Mouse (Mus musculus): ENCODE measurements around the gene Ptch1. TPM values are rescaled to one million over a fixed set of nuclear protein-coding genes. Genes with fewer than 3 reads are reported as not detected.
A peak's percentile ranks its signal among the peaks of the same experiment; 100 is the strongest.

Ptch1 gene
- polyA plus RNA-seq, 1 experiment, result 2.8 TPM

DNA sequence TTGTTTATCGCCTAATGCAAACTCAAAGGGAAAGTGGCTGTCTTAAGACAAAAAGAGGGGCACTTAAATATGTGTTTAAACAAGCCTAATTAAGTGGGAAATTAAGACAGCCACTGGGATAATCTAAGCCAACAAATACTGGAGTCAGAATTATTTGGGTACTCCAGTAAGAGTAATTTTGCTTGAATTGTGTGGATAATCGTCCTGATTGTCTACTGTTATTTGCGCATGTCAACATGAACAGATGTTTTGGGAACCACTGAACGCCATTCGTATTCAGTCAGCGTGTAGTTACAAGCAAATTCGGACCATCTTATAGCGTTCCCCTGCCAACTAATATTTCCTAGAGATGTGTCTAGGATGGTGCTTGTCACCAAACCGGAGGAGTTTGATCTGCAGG is 42.5 kb downstream of the Ptch1 start:
- H3K36me3 ChIP-seq (ENCODE audit: control insufficient read depth, insufficient read depth), result peaks cover 54% of the 10 kb centered on the region
- no peak overlapping the region for H3ac ChIP-seq (ENCODE audit: control insufficient read depth, insufficient read length, low read depth)

DNA sequence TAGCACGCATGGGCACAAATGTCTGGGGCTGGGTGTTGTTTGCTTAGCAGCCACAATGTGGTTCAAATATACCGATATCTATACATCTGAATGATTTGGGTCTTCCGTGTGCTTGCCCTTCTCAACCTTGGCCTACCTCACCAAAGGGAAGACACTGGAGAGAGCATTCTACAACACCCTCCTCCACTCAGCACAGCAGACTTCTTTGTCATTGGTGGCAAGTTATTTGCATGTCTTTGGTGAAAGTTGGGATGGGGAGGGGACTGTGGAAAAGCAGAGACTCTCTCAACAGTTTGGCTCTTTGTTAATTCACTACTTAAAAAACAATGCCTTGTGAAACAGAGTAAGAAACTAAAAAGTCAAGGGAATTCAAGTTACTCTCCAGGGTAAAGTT is 43.0 kb downstream of the Ptch1 start:
- TF ChIP-seq MYOD1 (IDR thresholded peaks at IDR 0.05; ENCODE audit: control insufficient read depth, insufficient read length, low read depth) (no peak), CTCF (IDR thresholded peaks at IDR 0.05; ENCODE audit: control insufficient read depth, insufficient read depth, insufficient read length) (no peak), USF1 (IDR thresholded peaks at IDR 0.05; ENCODE audit: low read depth) (no peak), MAX (IDR thresholded peaks at IDR 0.05) (no peak), MYOG (IDR thresholded peaks at IDR 0.05; ENCODE audit: control insufficient read depth, extremely low read depth, insufficient read length) (no peak), CEBPB (IDR thresholded peaks at IDR 0.05; ENCODE audit: low read depth) (no peak), FOSL1 (IDR thresholded peaks at IDR 0.05; ENCODE audit: insufficient read depth, low read length, poor library complexity, severe bottlenecking) (no peak)
- Histone ChIP-seq H3K27me3 (ENCODE audit: control insufficient read depth, insufficient read depth, insufficient read length) (no peaks in the 10 kb centered on the region), H3K79me2 (ENCODE audit: control insufficient read depth, insufficient read depth) (no peaks in the 10 kb centered on the region), H3K4me3 (ENCODE audit: insufficient read depth, poor library complexity, severe bottlenecking) (no peak overlapping the region), H3ac (ENCODE audit: control insufficient read depth, insufficient read length, low read depth) (no peak overlapping the region), H3K36me3 (ENCODE audit: control insufficient read depth, insufficient read depth) (peaks cover 54% of the 10 kb centered on the region), H3K79me3 (ENCODE audit: low read depth) (no peaks in the 10 kb centered on the region)

More for the DNA sequence above, 42.5 kb downstream of the Ptch1 start:
- H3K27me3 ChIP-seq (ENCODE audit: control insufficient read depth, insufficient read depth, insufficient read length), result no peaks in the 10 kb centered on the region
- H3K4me3 ChIP-seq (ENCODE audit: insufficient read depth, poor library complexity, severe bottlenecking), result no peak overlapping the region
- TF ChIP-seq MAX (IDR thresholded peaks at IDR 0.05) (no peak), MYOG (IDR thresholded peaks at IDR 0.05; ENCODE audit: control insufficient read depth, extremely low read depth, insufficient read length) (no peak), CTCF (IDR thresholded peaks at IDR 0.05; ENCODE audit: control insufficient read depth, insufficient read depth, insufficient read length) (no peak), CEBPB (IDR thresholded peaks at IDR 0.05; ENCODE audit: low read depth) (no peak), FOSL1 (IDR thresholded peaks at IDR 0.05; ENCODE audit: insufficient read depth, low read length, poor library complexity, severe bottlenecking) (no peak), MYOD1 (IDR thresholded peaks at IDR 0.05; ENCODE audit: control insufficient read depth, insufficient read length, low read depth) (no peak), USF1 (IDR thresholded peaks at IDR 0.05; ENCODE audit: low read depth) (no peak)
- H3K79me2 ChIP-seq (ENCODE audit: control insufficient read depth, insufficient read depth), result no peaks in the 10 kb centered on the region
- H3K79me3 ChIP-seq (ENCODE audit: low read depth), result no peaks in the 10 kb centered on the region

DNA sequence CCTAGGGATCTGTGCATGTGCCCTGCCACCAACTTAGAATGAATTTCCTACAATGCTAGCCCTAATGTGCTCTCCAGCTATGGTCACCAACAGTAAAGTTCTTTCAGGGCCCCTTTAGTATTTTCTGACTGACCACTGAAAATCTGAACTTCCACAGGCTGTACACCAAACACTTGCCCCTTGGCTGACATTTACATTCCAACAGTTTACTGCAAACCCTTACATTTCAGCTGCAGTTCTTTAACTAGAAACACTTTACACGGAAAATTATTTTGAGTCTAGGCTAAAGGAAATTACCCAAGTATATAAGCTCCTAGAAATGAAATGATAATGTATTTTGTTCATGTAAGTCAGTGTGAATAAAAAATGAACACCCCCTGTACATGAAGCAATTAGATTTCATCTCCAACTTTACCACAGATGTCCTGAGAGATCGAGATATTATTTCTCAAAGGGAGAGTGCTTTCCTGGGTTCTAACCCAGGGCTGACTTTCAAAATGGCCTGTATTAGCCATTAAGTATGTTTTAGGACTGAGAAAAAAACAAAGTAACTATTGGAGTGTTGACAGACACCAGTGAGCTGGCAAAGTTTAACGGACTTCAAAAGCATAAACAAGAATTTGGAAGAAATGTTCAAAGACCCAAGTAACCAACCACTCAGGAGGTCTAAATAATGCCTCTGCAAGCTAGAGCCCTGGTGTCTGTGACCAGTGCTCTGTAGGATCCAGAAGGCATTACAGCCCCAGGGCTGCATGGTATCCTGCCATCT is 43.6 kb downstream of the Ptch1 start:
- TF ChIP-seq USF1 (IDR thresholded peaks at IDR 0.05; ENCODE audit: low read depth) (no peak), CEBPB (IDR thresholded peaks at IDR 0.05; ENCODE audit: low read depth) (no peak), MYOG (IDR thresholded peaks at IDR 0.05; ENCODE audit: control insufficient read depth, extremely low read depth, insufficient read length) (no peak)
- Histone ChIP-seq H3K36me3 (ENCODE audit: control insufficient read depth, insufficient read depth) (peaks cover 49% of the 10 kb centered on the region), H3K79me3 (ENCODE audit: low read depth) (no peaks in the 10 kb centered on the region), H3K27me3 (ENCODE audit: control insufficient read depth, insufficient read depth, insufficient read length) (no peaks in the 10 kb centered on the region), H3ac (ENCODE audit: control insufficient read depth, insufficient read length, low read depth) (no peak overlapping the region), H3K4me3 (ENCODE audit: insufficient read depth, poor library complexity, severe bottlenecking) (no peak overlapping the region), H3K79me2 (ENCODE audit: control insufficient read depth, insufficient read depth) (no peaks in the 10 kb centered on the region)

DNA sequence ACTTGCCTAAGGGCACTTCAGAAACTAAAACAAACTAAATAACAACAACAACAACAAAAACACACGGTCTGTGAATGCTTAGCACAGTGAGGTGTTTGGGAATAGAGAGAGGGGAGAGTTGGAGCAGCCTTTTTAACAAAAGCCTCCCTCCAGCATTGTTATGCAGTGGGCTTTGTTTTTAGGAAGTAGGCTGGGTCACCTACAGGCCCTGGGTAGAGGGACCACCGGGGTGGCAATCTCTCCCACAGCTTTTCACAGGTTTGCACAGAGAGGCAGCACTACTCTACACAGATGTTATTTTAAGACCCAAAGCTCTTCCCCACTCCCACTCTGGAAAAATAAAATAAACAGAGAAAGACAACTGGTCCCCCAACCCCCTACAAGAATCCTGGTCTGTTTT is 44.5 kb downstream of the Ptch1 start:
- H3K4me3 ChIP-seq (ENCODE audit: insufficient read depth, poor library complexity, severe bottlenecking), result no peak overlapping the region
- no peaks in the 10 kb centered on the region for H3K79me2 ChIP-seq (ENCODE audit: control insufficient read depth, insufficient read depth)
- H3ac ChIP-seq (ENCODE audit: control insufficient read depth, insufficient read length, low read depth), result no peak overlapping the region
- H3K36me3 ChIP-seq (ENCODE audit: control insufficient read depth, insufficient read depth), result peaks cover 52% of the 10 kb centered on the region
- H3K27me3 ChIP-seq (ENCODE audit: control insufficient read depth, insufficient read depth, insufficient read length), result no peaks in the 10 kb centered on the region
- no peaks in the 10 kb centered on the region for H3K79me3 ChIP-seq (ENCODE audit: low read depth)
- no peak for TF ChIP-seq MYOD1 (IDR thresholded peaks at IDR 0.05; ENCODE audit: control insufficient read depth, insufficient read length, low read depth)
- TF ChIP-seq CTCF (IDR thresholded peaks at IDR 0.05; ENCODE audit: control insufficient read depth, insufficient read depth, insufficient read length), result no peak

DNA sequence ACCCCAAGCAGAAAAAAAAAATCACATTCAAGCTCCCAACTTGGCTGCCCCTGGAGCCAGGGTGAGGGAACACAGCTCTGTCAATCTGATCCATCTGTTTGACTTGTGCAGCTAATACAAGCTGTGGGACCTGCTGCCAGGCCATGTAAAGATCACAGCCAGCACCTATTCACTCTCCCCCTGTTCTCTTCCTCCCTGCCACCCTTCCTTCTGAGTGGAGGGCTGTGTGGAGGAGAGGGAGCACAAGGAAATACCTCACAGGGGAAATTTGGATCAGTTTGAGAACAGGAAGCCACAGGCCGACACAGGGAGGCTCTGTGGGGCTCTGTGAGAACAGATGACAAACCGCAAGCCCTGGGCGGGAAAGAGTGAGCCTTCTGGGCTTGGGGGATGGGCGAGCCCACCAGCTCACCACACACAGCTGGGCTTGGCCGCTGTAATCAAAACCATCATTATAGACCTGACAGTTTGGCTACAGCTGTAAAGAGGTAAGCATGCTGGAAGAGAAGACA is 45.2 kb downstream of the Ptch1 start:
- no peak overlapping the region for H3K4me3 ChIP-seq (ENCODE audit: insufficient read depth, poor library complexity, severe bottlenecking)
- no peaks in the 10 kb centered on the region for H3K79me3 ChIP-seq (ENCODE audit: low read depth)
- peaks cover 48% of the 10 kb centered on the region for H3K36me3 ChIP-seq (ENCODE audit: control insufficient read depth, insufficient read depth)
- H3ac ChIP-seq (ENCODE audit: control insufficient read depth, insufficient read length, low read depth), result no peak overlapping the region
- no peaks in the 10 kb centered on the region for H3K79me2 ChIP-seq (ENCODE audit: control insufficient read depth, insufficient read depth)
- TF ChIP-seq MAX (IDR thresholded peaks at IDR 0.05), result no peak
- no peak for TF ChIP-seq CEBPB (IDR thresholded peaks at IDR 0.05; ENCODE audit: low read depth)
- TF ChIP-seq MYOD1 (IDR thresholded peaks at IDR 0.05; ENCODE audit: control insufficient read depth, insufficient read length, low read depth), result peak; percentile 10
- TF ChIP-seq MYOG (IDR thresholded peaks at IDR 0.05; ENCODE audit: control insufficient read depth, extremely low read depth, insufficient read length), result no peak
- no peak for TF ChIP-seq FOSL1 (IDR thresholded peaks at IDR 0.05; ENCODE audit: insufficient read depth, low read length, poor library complexity, severe bottlenecking)
- no peaks in the 10 kb centered on the region for H3K27me3 ChIP-seq (ENCODE audit: control insufficient read depth, insufficient read depth, insufficient read length)

DNA sequence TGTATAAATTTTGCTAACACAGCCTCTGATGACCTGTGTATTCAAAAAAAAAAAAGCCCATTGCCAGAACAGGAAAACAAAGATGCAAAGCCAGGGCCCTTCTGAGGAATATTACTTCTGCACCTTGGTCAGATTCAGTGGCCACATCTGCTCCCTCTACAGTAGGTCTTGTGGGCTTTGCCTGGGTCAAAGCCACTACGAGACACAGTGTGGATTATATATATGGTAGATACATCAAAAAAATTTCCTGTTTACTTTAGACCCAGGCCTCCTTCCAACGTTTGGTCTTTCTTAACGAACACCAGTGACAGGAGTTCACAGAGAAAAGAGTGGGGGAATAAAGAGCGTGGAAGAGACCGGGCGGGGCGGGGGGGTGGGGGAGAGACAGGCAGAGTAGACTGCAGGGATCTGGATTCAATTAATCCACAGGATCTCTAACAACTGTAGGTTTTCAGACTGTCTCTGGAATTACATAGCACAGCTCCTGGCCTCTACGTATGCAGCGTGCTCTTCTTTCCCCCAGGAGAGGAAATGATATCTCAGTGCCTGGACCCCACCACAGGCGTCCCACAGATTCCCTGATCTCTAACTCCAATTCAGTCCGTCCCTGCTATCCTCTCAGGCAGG is 47.7 kb downstream of the Ptch1 start:
- Histone ChIP-seq H3K36me3 (ENCODE audit: control insufficient read depth, insufficient read depth) (peaks cover 25% of the 10 kb centered on the region), H3K79me2 (ENCODE audit: control insufficient read depth, insufficient read depth) (no peaks in the 10 kb centered on the region), H3K4me3 (ENCODE audit: insufficient read depth, poor library complexity, severe bottlenecking) (no peak overlapping the region), H3K79me3 (ENCODE audit: low read depth) (no peaks in the 10 kb centered on the region), H3ac (ENCODE audit: control insufficient read depth, insufficient read length, low read depth) (no peak overlapping the region), H3K27me3 (ENCODE audit: control insufficient read depth, insufficient read depth, insufficient read length) (no peaks in the 10 kb centered on the region)
- TF ChIP-seq FOSL1 (IDR thresholded peaks at IDR 0.05; ENCODE audit: insufficient read depth, low read length, poor library complexity, severe bottlenecking) (no peak), MAX (IDR thresholded peaks at IDR 0.05) (no peak), USF1 (IDR thresholded peaks at IDR 0.05; ENCODE audit: low read depth) (no peak), CEBPB (IDR thresholded peaks at IDR 0.05; ENCODE audit: low read depth) (no peak), MYOD1 (IDR thresholded peaks at IDR 0.05; ENCODE audit: control insufficient read depth, insufficient read length, low read depth) (no peak), MYOG (IDR thresholded peaks at IDR 0.05; ENCODE audit: control insufficient read depth, extremely low read depth, insufficient read length) (no peak), CTCF (IDR thresholded peaks at IDR 0.05; ENCODE audit: control insufficient read depth, insufficient read depth, insufficient read length) (no peak)

Measured in C2C12 (cell line).